Mouse (Mus musculus) stomach, postnatal 0 days (tissue): ENCODE data around the gene Mtg2.

Experiments
- CTCF ChIP-seq: IDR thresholded peaks from 2 replicates; pipeline ENCODE4 v1.5.1; 2016; ENCODE audit warnings: antibody characterized with exemption, low read depth, mild to moderate bottlenecking, moderate library complexity
- EP300 ChIP-seq: optimal IDR thresholded peaks from 2 replicates; pipeline ENCODE3; 2016; ENCODE audit warnings: antibody characterized with exemption

DNA sequence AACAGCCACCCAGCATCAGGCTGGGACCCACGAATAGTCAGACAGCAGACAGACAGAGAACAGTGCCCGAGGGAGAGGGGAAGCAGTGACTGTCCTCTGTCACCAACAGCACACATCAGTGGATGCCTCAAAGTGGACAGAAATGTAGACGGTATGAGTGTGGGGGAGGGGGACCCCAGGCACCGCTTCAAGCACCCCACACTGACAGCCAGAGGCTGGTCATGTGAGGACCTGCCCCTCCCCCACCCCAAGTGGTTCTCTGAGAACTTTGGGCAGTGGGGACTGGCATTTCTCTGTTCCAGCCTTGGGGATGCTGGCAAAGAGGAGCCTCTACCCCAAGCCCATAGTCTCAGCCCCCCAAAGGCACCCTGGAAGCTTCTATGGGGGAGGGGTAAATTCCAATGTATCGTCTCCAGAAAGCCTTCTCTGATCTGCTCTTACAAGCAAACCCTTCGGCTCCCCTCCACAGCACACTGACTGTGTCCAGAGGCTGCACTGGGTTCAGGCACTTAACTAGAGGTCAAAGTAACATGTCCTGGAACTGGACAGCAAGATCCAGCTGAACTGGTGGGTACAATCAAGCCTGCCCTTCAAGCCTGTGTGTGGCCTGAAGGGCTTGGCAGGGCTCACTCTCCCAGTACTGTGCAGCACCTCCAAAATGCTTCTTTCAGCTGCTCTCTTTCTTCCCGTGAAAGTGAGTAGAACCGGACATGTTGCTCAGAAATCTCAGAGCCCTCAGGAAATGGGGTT is 35.2 kb downstream of the Mtg2 start:
- TF ChIP-seq CTCF = no peak
- no peak for TF ChIP-seq EP300
